Mouse (Mus musculus) kidney, postnatal 36 days (tissue): Measurements from ENCODE around the gene Nrap.

ENCODE experiments used
- DNase-seq, 2 experiments: peaks; one replicate each; pipeline ENCODE4 v3.0.0; 2021 to 2022; ENCODE audit warnings: mixed read lengths in 2 of 2

Gene Nrap

GRCm38 (mm10) chr19:56396227-56396626 is 6.4 kb upstream of the Nrap start:
- DNase-seq: no peak

- DNase-seq: no peak
Measured at GRCm38 (mm10) chr19:56395183-56395935, 5.5 kb upstream of the Nrap start.

- no peak for DNase-seq
Measured at GRCm38 (mm10) chr19:56393311-56393866, 3.6 kb upstream of the Nrap start.

- no peak for DNase-seq
Measured at GRCm38 (mm10) chr19:56391307-56392046, 1.6 kb upstream of the Nrap start.

GRCm38 (mm10) chr19:56389176-56389575 is 661 bp downstream of the Nrap start:
- DNase-seq: no peak

- no peak for DNase-seq
Measured at GRCm38 (mm10) chr19:56387726-56388302, 2.0 kb downstream of the Nrap start.

GRCm38 (mm10) chr19:56386095-56386494 is 3.7 kb downstream of the Nrap start:
- DNase-seq: no peak

GRCm38 (mm10) chr19:56385546-56385945 is 4.3 kb downstream of the Nrap start:
- DNase-seq: no peak

- no peak for DNase-seq
Measured at GRCm38 (mm10) chr19:56381407-56381806, 8.4 kb downstream of the Nrap start.

GRCm38 (mm10) chr19:56380341-56380740 is 9.5 kb downstream of the Nrap start:
- no peak for DNase-seq

GRCm38 (mm10) chr19:56378554-56379172 is 11.2 kb downstream of the Nrap start:
- no peak for DNase-seq

- DNase-seq: no peak
Measured at GRCm38 (mm10) chr19:56378007-56378406, 11.8 kb downstream of the Nrap start.

- no peak for DNase-seq
Measured at GRCm38 (mm10) chr19:56374011-56374410, 15.8 kb downstream of the Nrap start.

GRCm38 (mm10) chr19:56373246-56373645 is 16.6 kb downstream of the Nrap start:
- DNase-seq: no peak

- no peak for DNase-seq
Measured at GRCm38 (mm10) chr19:56372226-56372625, 17.6 kb downstream of the Nrap start.

- DNase-seq: no peak
Measured at GRCm38 (mm10) chr19:56370389-56371150, 19.3 kb downstream of the Nrap start.

GRCm38 (mm10) chr19:56368912-56369311 is 20.9 kb downstream of the Nrap start:
- DNase-seq: no peak

- DNase-seq: no peak
Measured at GRCm38 (mm10) chr19:56367778-56368177, 22.1 kb downstream of the Nrap start.

GRCm38 (mm10) chr19:56366625-56367024 is 23.2 kb downstream of the Nrap start:
- DNase-seq: no peak

GRCm38 (mm10) chr19:56366168-56366567 is 23.7 kb downstream of the Nrap start:
- DNase-seq: no peak

GRCm38 (mm10) chr19:56364563-56364962 is 25.3 kb downstream of the Nrap start:
- no peak for DNase-seq

- no peak for DNase-seq
Measured at GRCm38 (mm10) chr19:56363721-56364460, 25.9 kb downstream of the Nrap start.
